Mouse (Mus musculus) intestine, embryonic 15.5 days (tissue): Measurements from ENCODE around the gene Lmod1. TPM values are rescaled to one million over a fixed set of nuclear protein-coding genes. Genes with fewer than 3 reads are reported as not detected.

ENCODE experiments used
- ATAC-seq: fragments of 200-750 bp; cut with Nextera tagmentation; 2 replicates; pipeline ENCODE4 v1.8.0; 2017; ENCODE audit warnings: moderate TSS enrichment, moderate library complexity
- H3K27ac ChIP-seq: fragments of 300-500 bp; sonication (generic); 2 replicates; pipeline ENCODE4 v1.5.1; 2015; ENCODE audit warnings: mild to moderate bottlenecking, inconsistent platforms
- H3K27me3 ChIP-seq: fragments of 300-500 bp; sonication (generic); replicated peaks from 2 replicates; pipeline ENCODE4 v1.6.1; 2015; ENCODE audit warnings: inconsistent platforms
- H3K36me3 ChIP-seq: fragments of 300-500 bp; sonication (generic); 2 replicates; pipeline ENCODE4 v1.6.1; 2015; ENCODE audit warnings: inconsistent platforms
- H3K4me1 ChIP-seq: fragments of 300-500 bp; sonication (generic); replicated peaks from 2 replicates; pipeline ENCODE4 v1.6.1; 2015; ENCODE audit warnings: inconsistent platforms
- H3K4me2 ChIP-seq: fragments of 300-500 bp; sonication (generic); replicated peaks from 2 replicates; pipeline ENCODE4 v1.6.1; 2015; ENCODE audit warnings: mild to moderate bottlenecking, inconsistent platforms
- H3K4me3 ChIP-seq: fragments of 300-500 bp; sonication (generic); replicated peaks from 2 replicates; pipeline ENCODE4 v1.5.1; 2015; ENCODE audit warnings: inconsistent platforms
- H3K9ac ChIP-seq: fragments of 300-500 bp; sonication (generic); 2 replicates; pipeline ENCODE4 v1.6.1; 2015; ENCODE audit warnings: inconsistent platforms
- H3K9me3 ChIP-seq: fragments of 300-500 bp; sonication (generic); 2 replicates; pipeline ENCODE4 v1.6.1; 2016; ENCODE audit warnings: inconsistent platforms
- WGBS: fragments of 180-500 bp; shearing (Covaris S2); methylation state at CpG from one replicate; pipeline ENCODE4 v1.1.7; 2015; 5-methylcytosine and 5-hydroxymethylcytosine counted together
- polyA plus RNA-seq: library from polyadenylated mRNA; unstranded; fragments of >200 nt; fragmentation: Nextera tagmentation; extraction: Ambion mirVana; gene quantifications from 2 replicates; pipeline ENCODE4 v1.2.1, GENCODE M21; 2015

Gene Lmod1
- polyA plus RNA-seq, 1 experiment from 2014 or later = 11.1 TPM

- ATAC-seq = no peak; the same call in 1 of the 2 replicates
- Histone ChIP-seq H3K9me3 (no peaks in the 10 kb centered on the region), H3K36me3 (no peaks in the 10 kb centered on the region), H3K4me3 (no peak overlapping the region), H3K9ac (no peak overlapping the region), H3K4me2 (no peak overlapping the region), H3K27me3 (no peaks in the 10 kb centered on the region; the same call in 1 of the 2 replicates), H3K27ac (no peak overlapping the region; the same call in 1 of the 2 replicates), H3K4me1 (peaks cover 4% of the 10 kb centered on the region; the same call in 1 of the 2 replicates)
- 75% methylated on average over 7 of the region's 7 CpGs for WGBS
These were observed 1.2 kb upstream of the Lmod1 start for GRCm38 (mm10) chr1:135323367-135323901.

DNA sequence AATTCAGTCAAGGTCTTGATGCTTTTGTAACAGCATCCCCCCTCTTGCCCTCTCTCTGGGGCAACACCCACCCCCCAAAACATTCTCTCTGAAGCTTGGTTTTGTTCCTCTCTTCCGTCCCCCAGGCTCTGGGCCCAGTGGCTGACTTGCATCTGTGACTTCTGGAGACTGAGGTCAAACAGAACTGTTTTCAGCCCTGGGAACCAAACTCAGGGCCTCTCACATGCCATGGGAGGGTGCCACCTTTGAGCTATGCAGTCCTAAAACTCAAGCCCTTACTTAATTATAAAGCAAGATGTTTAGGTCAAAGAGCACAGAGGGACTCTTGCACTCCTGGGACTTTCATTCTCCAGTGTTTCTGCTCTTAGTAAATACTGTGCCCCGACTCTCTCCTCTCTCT is 1.3 kb downstream of the Lmod1 start:
- no peak overlapping the region for H3K27ac ChIP-seq
- ATAC-seq = no peak
- no peaks in the 10 kb centered on the region for H3K36me3 ChIP-seq
- 64% methylated on average over 2 of the region's 2 CpGs for WGBS
- peaks cover 5% of the 10 kb centered on the region; the same call in 1 of the 2 replicates for H3K4me1 ChIP-seq
- no peaks in the 10 kb centered on the region; the same call in 1 of the 2 replicates for H3K27me3 ChIP-seq
- H3K9me3 ChIP-seq = no peaks in the 10 kb centered on the region
- H3K4me3 ChIP-seq = peak overlapping the region; percentile 28; the same call in 1 of the 2 replicates
- H3K9ac ChIP-seq = peak overlapping the region; percentile 13; the same call in 1 of the 2 replicates
- peak overlapping the region; percentile 41 for H3K4me2 ChIP-seq

- no peak for ATAC-seq
- peaks cover 8% of the 10 kb centered on the region; the same call in 1 of the 2 replicates for H3K4me1 ChIP-seq
- WGBS = 58% methylated on average over 5 of the region's 5 CpGs
- no peak overlapping the region for H3K4me3 ChIP-seq
- H3K27me3 ChIP-seq = no peaks in the 10 kb centered on the region; the same call in 1 of the 2 replicates
- no peaks in the 10 kb centered on the region for H3K36me3 ChIP-seq
- no peaks in the 10 kb centered on the region for H3K9me3 ChIP-seq
- no peak overlapping the region for H3K4me2 ChIP-seq
- no peak overlapping the region for H3K27ac ChIP-seq
- H3K9ac ChIP-seq = no peak overlapping the region
These were observed 3.8 kb downstream of the Lmod1 start for GRCm38 (mm10) chr1:135328368-135328767.

GRCm38 (mm10) chr1:135330578-135330977 is 6.0 kb downstream of the Lmod1 start:
- Histone ChIP-seq H3K27ac (no peak overlapping the region), H3K4me2 (no peak overlapping the region), H3K36me3 (no peaks in the 10 kb centered on the region), H3K4me1 (0 out of 2 replicates have a peak, but pooled peaks cover 3% of the 10 kb centered on the region), H3K4me3 (no peak overlapping the region), H3K9me3 (no peaks in the 10 kb centered on the region), H3K9ac (no peak overlapping the region), H3K27me3 (no peaks in the 10 kb centered on the region)
- WGBS = 59% methylated on average over 6 of the region's 6 CpGs
- no peak for ATAC-seq

- Histone ChIP-seq H3K4me3 (no peak overlapping the region), H3K4me1 (no peaks in the 10 kb centered on the region), H3K4me2 (no peak overlapping the region), H3K27ac (no peak overlapping the region), H3K9me3 (no peaks in the 10 kb centered on the region), H3K9ac (no peak overlapping the region), H3K27me3 (no peaks in the 10 kb centered on the region), H3K36me3 (no peaks in the 10 kb centered on the region)
- WGBS = 61% methylated on average over 8 of the region's 8 CpGs
- no peak for ATAC-seq
These were observed 17.3 kb downstream of the Lmod1 start for GRCm38 (mm10) chr1:135341947-135342346.

- Histone ChIP-seq H3K9ac (no peak overlapping the region), H3K4me2 (no peak overlapping the region), H3K4me1 (no peaks in the 10 kb centered on the region), H3K4me3 (no peak overlapping the region), H3K36me3 (no peaks in the 10 kb centered on the region), H3K27ac (no peak overlapping the region), H3K9me3 (no peaks in the 10 kb centered on the region), H3K27me3 (no peaks in the 10 kb centered on the region)
- ATAC-seq = no peak
- 61% methylated on average over 4 of the region's 4 CpGs for WGBS
These were observed 19.4 kb downstream of the Lmod1 start for GRCm38 (mm10) chr1:135344026-135344425.

- no peak overlapping the region for H3K4me2 ChIP-seq
- H3K36me3 ChIP-seq = no peaks in the 10 kb centered on the region
- H3K4me3 ChIP-seq = no peak overlapping the region
- 61% methylated on average over 3 of the region's 3 CpGs for WGBS
- H3K4me1 ChIP-seq = no peaks in the 10 kb centered on the region
- H3K27ac ChIP-seq = 0 out of 2 replicates have a peak overlapping the region, but pooled peaks have one; percentile 4
- H3K27me3 ChIP-seq = no peaks in the 10 kb centered on the region
- ATAC-seq = no peak
- H3K9me3 ChIP-seq = no peaks in the 10 kb centered on the region
- no peak overlapping the region for H3K9ac ChIP-seq
These were observed 22.3 kb downstream of the Lmod1 start for GRCm38 (mm10) chr1:135346891-135347290.

- WGBS = 34% methylated on average over 4 of the region's 4 CpGs
- Histone ChIP-seq H3K27ac (peak overlapping the region; percentile 4; the same call in 1 of the 2 replicates), H3K4me2 (no peak overlapping the region), H3K9me3 (no peaks in the 10 kb centered on the region), H3K27me3 (no peaks in the 10 kb centered on the region), H3K9ac (no peak overlapping the region), H3K36me3 (no peaks in the 10 kb centered on the region), H3K4me3 (no peak overlapping the region), H3K4me1 (no peaks in the 10 kb centered on the region)
- ATAC-seq = peak; percentile 55; the same call in 1 of the 2 replicates
These were observed 23.0 kb downstream of the Lmod1 start for GRCm38 (mm10) chr1:135347498-135348169.

- Histone ChIP-seq H3K9me3 (no peaks in the 10 kb centered on the region), H3K36me3 (no peaks in the 10 kb centered on the region), H3K27ac (no peak overlapping the region), H3K4me2 (no peak overlapping the region), H3K27me3 (no peaks in the 10 kb centered on the region), H3K4me3 (no peak overlapping the region), H3K9ac (no peak overlapping the region), H3K4me1 (no peaks in the 10 kb centered on the region)
- no peak for ATAC-seq
- WGBS = 69% methylated on average over 3 of the region's 3 CpGs
These were observed 27.3 kb downstream of the Lmod1 start for GRCm38 (mm10) chr1:135351953-135352352.

DNA sequence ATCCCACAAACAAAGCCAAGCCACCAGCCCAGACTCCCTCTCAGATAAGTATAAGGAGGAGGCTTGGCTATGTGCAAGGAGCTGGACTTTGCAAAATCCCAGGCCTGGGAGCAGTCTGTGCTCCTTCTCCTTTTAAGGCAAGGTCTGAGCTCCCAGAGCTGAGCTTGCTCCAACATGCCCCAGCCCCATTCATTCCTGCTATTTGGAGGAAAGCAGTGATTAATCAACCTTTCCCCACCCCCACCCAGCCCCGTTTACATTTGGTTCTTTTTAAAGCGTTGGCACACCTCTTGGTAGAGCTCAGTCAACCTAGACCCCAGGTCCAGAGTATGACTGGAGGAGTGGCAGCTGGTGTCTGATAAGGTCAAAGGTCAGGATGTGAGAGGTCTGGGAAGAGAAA is 34.5 kb downstream of the Lmod1 start:
- Histone ChIP-seq H3K4me2 (no peak overlapping the region), H3K9me3 (no peaks in the 10 kb centered on the region), H3K27me3 (no peaks in the 10 kb centered on the region), H3K27ac (0 out of 2 replicates have a peak overlapping the region, but pooled peaks have one; percentile 61), H3K9ac (no peak overlapping the region), H3K36me3 (no peaks in the 10 kb centered on the region), H3K4me3 (no peak overlapping the region), H3K4me1 (no peaks in the 10 kb centered on the region)
- peak; percentile 80 for ATAC-seq
- 6% methylated on average over 2 of the region's 2 CpGs for WGBS

- H3K4me2 ChIP-seq = no peak overlapping the region
- 77% methylated on average over 4 of the region's 4 CpGs for WGBS
- ATAC-seq = no peak
- H3K36me3 ChIP-seq = no peaks in the 10 kb centered on the region
- no peak overlapping the region for H3K9ac ChIP-seq
- no peak overlapping the region for H3K27ac ChIP-seq
- H3K4me1 ChIP-seq = no peaks in the 10 kb centered on the region
- no peaks in the 10 kb centered on the region for H3K27me3 ChIP-seq
- no peaks in the 10 kb centered on the region for H3K9me3 ChIP-seq
- no peak overlapping the region for H3K4me3 ChIP-seq
These were observed 36.9 kb downstream of the Lmod1 start for GRCm38 (mm10) chr1:135361491-135361890.

- no peak overlapping the region for H3K27ac ChIP-seq
- H3K9me3 ChIP-seq = no peaks in the 10 kb centered on the region
- H3K27me3 ChIP-seq = no peaks in the 10 kb centered on the region
- H3K36me3 ChIP-seq = no peaks in the 10 kb centered on the region
- no peak overlapping the region for H3K4me3 ChIP-seq
- no peak overlapping the region for H3K9ac ChIP-seq
- ATAC-seq = no peak
- no peak overlapping the region for H3K4me2 ChIP-seq
- no peaks in the 10 kb centered on the region for H3K4me1 ChIP-seq
These were observed 37.5 kb downstream of the Lmod1 start for GRCm38 (mm10) chr1:135362115-135362514.

DNA sequence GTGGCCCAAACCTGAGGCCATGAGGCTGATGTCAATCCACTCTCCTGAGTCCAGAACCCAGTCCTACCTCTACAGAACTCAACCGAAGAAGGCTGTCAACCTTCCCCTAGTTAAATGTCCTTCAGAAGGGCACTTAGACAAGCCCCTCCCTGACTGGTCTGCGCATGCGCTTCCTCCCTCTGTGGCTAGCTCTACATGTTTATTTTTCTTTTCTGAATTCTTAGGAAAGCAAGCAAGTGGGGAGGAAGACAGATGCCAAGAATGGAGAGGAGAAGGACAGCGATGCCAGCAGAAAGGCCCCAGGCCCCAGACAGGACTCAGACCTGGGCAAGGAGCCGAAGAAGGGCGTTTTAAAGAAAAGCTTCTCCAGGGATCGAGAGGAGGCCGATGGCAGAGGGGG is 38.8 kb downstream of the Lmod1 start:
- WGBS = 84% methylated on average over 8 of the region's 8 CpGs
- ATAC-seq = no peak
- Histone ChIP-seq H3K27ac (no peak overlapping the region), H3K9ac (no peak overlapping the region), H3K9me3 (no peaks in the 10 kb centered on the region), H3K4me1 (peaks cover 2% of the 10 kb centered on the region; the same call in 1 of the 2 replicates), H3K36me3 (no peaks in the 10 kb centered on the region), H3K4me3 (no peak overlapping the region), H3K4me2 (no peak overlapping the region), H3K27me3 (no peaks in the 10 kb centered on the region)
